Mouse (Mus musculus) spleen, adult 2 months (tissue): ENCODE results near the gene Pmm2.

Experiments
- CTCF ChIP-seq: fragments of 200-500 bp; IDR thresholded peaks from 2 replicates; pipeline ENCODE4 v1.5.1; 2011; ENCODE audit warnings: mild to moderate bottlenecking, inconsistent platforms; ENCODE audit not compliant: insufficient read depth, insufficient read length, insufficient replicate concordance; ENCODE audit errors: extremely low read depth
- POLR2A ChIP-seq: fragments of 200-500 bp; IDR thresholded peaks from 2 replicates; pipeline ENCODE4 v1.6.1; 2011; ENCODE audit warnings: low read depth, low read length, inconsistent platforms

DNA sequence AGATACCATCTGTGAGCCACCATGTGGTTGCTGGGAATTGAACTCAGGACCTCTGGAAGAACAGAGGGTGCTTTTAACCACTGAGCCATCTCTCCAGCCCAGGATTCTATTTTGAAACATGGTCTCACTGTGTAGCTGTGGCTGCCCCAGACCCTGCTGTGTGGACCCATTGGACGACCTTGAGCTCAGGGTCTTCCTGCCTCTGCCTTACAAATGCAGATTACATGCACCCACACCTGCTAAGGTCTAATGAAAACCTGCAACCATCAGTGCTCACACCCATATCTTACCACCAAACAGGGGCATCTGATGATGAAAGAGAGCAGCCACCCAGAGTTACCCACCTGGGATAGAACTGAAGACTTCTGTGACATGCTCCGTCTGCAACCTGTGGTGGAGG, 18.8 kb downstream of the Pmm2 start:
- TF ChIP-seq CTCF (no peak), POLR2A (no peak)
